Mouse (Mus musculus): ENCODE measurements around the gene Olfr1282. TPM values are rescaled to one million over a fixed set of nuclear protein-coding genes. Genes with fewer than 3 reads are reported as not detected.
"Not testable (repeated sequence)": the region's sequence is repeated elsewhere in the genome, so short reads cannot be mapped to it uniquely, and the experiment has no call there.

Olfr1282 gene
- total RNA-seq (2015) (not detected in 2 replicates), total RNA-seq (2017) (not detected in 2 replicates)

DNA sequence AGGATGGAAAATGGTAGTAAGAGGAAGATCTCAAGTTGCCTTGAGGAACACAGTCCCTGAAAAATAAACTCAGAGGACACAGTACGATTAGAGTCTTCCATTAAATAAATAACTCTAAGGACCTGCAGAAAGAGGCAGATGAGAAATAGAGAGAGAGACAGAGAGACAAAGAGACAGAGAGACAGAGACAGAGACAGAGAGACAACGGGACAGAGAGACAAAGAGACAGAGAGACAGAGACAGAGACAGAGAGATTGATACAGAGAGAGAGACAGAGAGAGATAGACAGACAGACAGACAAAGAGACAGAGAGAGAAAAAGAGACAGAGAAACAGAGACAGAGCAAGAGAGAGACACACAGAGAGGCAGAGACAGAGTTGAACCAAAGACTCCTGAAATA, at the start of gene Olfr1282:
Gene Olfr1282, minus strand, starts transcription at position 101 of the 400 bp plus-strand sequence.
- no peak for ATAC-seq (ENCODE audit: poor library complexity, severe bottlenecking)

DNA sequence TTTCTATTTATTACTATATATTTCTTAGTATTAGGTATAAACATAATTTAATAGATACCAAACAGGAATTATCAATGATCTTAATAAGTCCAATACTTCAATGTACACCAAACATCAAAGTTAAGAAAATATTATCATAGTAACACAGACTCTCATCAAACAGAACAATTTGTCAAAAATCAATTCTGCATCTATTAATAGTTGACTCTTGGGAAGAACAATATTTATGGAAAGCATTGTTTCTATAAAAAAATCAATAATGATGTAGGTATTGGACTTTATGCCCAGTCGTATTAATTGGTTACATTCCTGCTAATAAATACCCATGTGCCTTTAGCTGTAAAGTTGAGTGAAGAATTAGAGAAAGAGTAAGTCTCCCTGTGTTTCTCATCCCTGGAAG, 39.3 kb upstream of the Olfr1282 start, which contains the start of gene Olfr1284:
Gene Olfr1284, plus strand, starts transcription at position 301 of the 400 bp plus-strand sequence.
- no peak for ATAC-seq (ENCODE audit: poor library complexity, severe bottlenecking)

DNA sequence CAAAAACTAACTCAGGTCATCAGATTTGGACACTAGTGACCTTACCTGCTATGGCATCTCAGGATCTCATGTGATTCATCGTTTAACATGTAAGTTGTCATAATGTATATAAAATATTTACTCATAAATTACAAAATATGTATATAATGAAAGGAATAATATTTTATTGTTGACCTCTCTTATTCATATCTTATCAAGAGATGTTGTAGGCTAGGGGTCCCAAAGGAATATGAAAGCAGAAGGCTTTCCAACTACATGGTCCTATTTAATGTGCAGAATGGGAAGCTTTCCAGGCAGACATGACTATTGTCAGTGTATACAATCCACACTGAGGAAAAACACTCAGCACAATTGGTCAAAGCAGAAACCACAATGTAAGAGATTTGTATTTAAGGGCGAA, 30.6 kb upstream of the Olfr1282 start, which contains the start of gene Olfr1283:
Gene Olfr1283, plus strand, starts transcription at position 301 of the 400 bp plus-strand sequence.
- no peak for ATAC-seq (ENCODE audit: poor library complexity, severe bottlenecking)

DNA sequence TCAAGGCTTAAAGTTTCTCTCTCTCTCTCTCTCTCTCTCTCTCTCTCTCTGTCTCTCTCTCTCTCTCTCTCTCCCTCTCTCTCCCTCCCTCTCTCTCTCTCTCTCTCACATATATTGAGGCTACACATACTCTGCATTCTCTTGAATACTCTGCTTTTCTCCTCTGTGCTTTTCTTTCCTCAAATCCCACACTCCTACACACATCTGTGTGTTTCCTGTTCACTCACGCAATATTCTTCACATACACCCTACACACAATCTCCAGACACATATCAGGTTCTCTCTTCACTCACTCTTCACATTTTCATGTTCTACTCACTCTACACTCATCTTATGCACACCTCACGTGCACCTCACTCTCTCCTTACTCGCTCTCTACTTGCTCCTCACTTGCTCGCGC, 2.2 kb downstream of the Olfr1282 start:
- ATAC-seq (ENCODE audit: poor library complexity, severe bottlenecking): not testable (repeated sequence)

DNA sequence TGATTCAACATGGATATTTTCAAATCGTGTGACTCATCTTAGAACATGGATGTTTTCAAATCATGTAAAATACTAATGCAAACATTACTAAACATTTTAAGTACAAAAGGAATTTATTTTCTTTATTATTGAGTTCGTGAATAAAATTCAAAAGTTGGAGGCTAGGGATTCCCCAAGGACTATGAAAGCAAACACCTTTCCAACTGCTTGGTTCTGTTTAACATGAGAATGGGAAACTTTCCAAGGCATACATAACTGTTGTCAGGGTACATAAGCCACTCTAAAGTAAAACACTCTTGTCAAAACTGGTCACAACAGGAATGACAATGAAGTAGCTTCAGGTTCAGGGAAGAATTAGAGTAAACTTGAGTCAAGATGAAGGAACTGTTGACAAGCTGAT, 9.7 kb downstream of the Olfr1282 start, which contains the start of gene Olfr1281:
Gene Olfr1281, plus strand, starts transcription at position 301 of the 400 bp plus-strand sequence.
- ATAC-seq (ENCODE audit: poor library complexity, severe bottlenecking): no peak

DNA sequence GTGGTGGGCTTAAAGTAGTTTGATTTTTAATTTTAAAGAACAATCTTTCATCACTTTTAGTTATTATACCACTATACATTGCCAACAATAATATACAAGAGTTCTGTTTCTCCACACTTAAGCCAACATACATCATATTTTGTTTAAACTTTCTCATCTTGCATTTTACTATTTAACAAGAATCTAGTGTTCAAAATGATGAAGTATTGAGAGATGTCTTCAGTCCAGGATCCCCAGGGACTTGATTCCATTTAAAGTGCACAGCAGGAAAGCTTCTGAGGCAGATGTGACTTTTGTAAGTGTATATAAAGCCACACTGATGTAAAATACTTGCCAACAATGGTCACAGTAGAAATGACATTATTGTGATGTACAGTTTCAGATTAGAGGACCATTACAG, 22.2 kb downstream of the Olfr1282 start, which contains the start of gene Olfr1280:
Gene Olfr1280, plus strand, starts transcription at position 301 of the 400 bp plus-strand sequence.
- no peak for ATAC-seq (ENCODE audit: poor library complexity, severe bottlenecking)

DNA sequence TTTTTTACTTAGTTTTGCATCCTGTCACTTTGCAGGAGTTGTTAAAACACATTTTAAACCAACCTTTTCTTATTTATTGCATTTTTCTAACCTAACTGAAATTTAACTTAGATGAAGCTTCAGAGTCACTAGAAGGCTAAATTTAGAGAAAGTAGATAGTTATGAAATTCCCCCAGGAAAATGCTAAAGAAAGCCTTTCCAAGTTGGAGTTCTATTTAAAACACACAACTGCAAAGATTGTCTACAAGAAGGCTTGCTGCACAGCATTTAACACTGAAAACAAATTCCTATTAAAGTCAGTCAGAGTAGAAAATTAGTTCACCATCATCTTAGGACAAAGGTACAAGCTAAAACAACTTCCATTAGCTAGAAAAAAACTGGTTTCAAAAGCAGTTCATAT, 35.5 kb downstream of the Olfr1282 start, which contains the start of gene Olfr1279:
Gene Olfr1279, plus strand, starts transcription at position 262 of the 400 bp plus-strand sequence.
- no peak for ATAC-seq (ENCODE audit: poor library complexity, severe bottlenecking)

DNA sequence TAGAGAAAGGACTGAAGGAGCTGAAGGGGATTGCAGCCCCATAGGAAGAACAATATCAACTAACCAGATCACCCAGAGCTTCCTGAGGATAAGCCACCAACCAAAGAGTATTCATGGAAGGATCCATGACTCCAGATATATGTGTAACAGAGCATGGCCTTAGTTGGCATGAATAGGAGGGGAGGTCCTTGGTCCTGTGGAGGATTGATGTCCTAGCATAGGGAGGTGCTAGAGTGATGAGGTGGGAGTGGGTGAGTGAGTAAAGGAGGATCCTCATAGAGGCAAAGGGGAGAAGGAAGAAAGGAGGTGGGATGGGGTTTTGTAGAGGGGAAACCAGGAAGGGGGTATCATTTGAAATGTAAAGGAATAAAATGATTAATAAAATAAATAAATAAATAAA, 37.3 kb downstream of the Olfr1282 start:
- ATAC-seq (ENCODE audit: poor library complexity, severe bottlenecking): no peak

DNA sequence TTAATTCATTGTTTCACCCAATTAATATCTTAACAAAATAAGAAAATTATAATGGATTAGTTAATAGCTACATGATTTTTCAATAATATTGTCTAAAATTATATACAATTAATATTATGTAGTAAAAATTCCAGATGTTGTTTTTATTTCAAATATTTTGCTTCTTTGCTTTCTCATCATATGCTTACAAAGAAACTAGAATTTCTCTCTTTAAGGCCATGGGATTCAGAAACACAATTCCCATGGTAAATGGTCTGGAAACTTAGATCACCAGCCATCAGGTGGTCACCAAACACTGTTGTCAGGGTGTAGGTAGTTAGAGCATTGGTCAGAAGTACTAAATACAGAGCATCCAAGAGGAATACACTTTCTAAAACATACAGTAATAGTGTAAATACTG, 46.0 kb downstream of the Olfr1282 start, which contains the start of gene Olfr1278:
Gene Olfr1278, plus strand, starts transcription at position 301 of the 400 bp plus-strand sequence.
- ATAC-seq (ENCODE audit: poor library complexity, severe bottlenecking): no peak

Other genes starting within 250 kb of the Olfr1282 start
- not detected in 2 replicates for gene Gm13941, start 230.1 kb downstream of the Olfr1282 start, total RNA-seq (2015)
- not detected in 2 replicates for gene Gm13941, start 230.1 kb downstream of the Olfr1282 start, total RNA-seq (2017)
- not detected in 2 replicates for gene Gm15130, start 183.1 kb downstream of the Olfr1282 start, total RNA-seq (2015)
- not detected in 2 replicates for gene Gm15130, start 183.1 kb downstream of the Olfr1282 start, total RNA-seq (2017)
- not detected in 2 replicates for gene 4930430A15Rik, start 106.5 kb downstream of the Olfr1282 start, total RNA-seq (2015)
- not detected in 2 replicates for gene 4930430A15Rik, start 106.5 kb downstream of the Olfr1282 start, total RNA-seq (2017)
- gene Olfr1275, start 100.8 kb downstream of the Olfr1282 start, total RNA-seq (2015): not detected in 2 replicates
- not detected in 2 replicates for gene Olfr1275, start 100.8 kb downstream of the Olfr1282 start, total RNA-seq (2017)
- not detected in 2 replicates for gene Olfr1276, start 81.6 kb downstream of the Olfr1282 start, total RNA-seq (2015)
- not detected in 2 replicates for gene Olfr1276, start 81.6 kb downstream of the Olfr1282 start, total RNA-seq (2017)
- not detected in 2 replicates for gene Olfr1277, start 62.0 kb downstream of the Olfr1282 start, total RNA-seq (2015)
- gene Olfr1277, start 62.0 kb downstream of the Olfr1282 start, total RNA-seq (2017): not detected in 2 replicates
- not detected in 2 replicates for gene Olfr1278, start 45.9 kb downstream of the Olfr1282 start, total RNA-seq (2015)
- not detected in 2 replicates for gene Olfr1278, start 45.9 kb downstream of the Olfr1282 start, total RNA-seq (2017)
- not detected in 2 replicates for gene Olfr1279, start 35.4 kb downstream of the Olfr1282 start, total RNA-seq (2015)
- gene Olfr1279, start 35.4 kb downstream of the Olfr1282 start, total RNA-seq (2017): not detected in 2 replicates
- gene Olfr1280, start 22.1 kb downstream of the Olfr1282 start, total RNA-seq (2015): not detected in 2 replicates
- not detected in 2 replicates for gene Olfr1280, start 22.1 kb downstream of the Olfr1282 start, total RNA-seq (2017)
- not detected in 2 replicates for gene Olfr1281, start 9.6 kb downstream of the Olfr1282 start, total RNA-seq (2015)
- not detected in 2 replicates for gene Olfr1281, start 9.6 kb downstream of the Olfr1282 start, total RNA-seq (2017)
- not detected in 2 replicates for gene Olfr1283, start 30.7 kb upstream of the Olfr1282 start, total RNA-seq (2015)
- gene Olfr1283, start 30.7 kb upstream of the Olfr1282 start, total RNA-seq (2017): not detected in 2 replicates
- not detected in 2 replicates for gene Olfr1284, start 39.4 kb upstream of the Olfr1282 start, total RNA-seq (2015)
- gene Olfr1284, start 39.4 kb upstream of the Olfr1282 start, total RNA-seq (2017): not detected in 2 replicates
- not detected in 2 replicates for gene Olfr1286, start 87.0 kb upstream of the Olfr1282 start, total RNA-seq (2015)
- 0.18 TPM in 1 of 2 replicates, not detected in the other for gene Olfr1286, start 87.0 kb upstream of the Olfr1282 start, total RNA-seq (2017)
- gene Olfr1287, start 113.1 kb upstream of the Olfr1282 start, total RNA-seq (2015): not detected in 2 replicates
- not detected in 2 replicates for gene Olfr1287, start 113.1 kb upstream of the Olfr1282 start, total RNA-seq (2017)
- not detected in 2 replicates for gene Olfr1288, start 138.0 kb upstream of the Olfr1282 start, total RNA-seq (2015)
- not detected in 2 replicates for gene Olfr1288, start 138.0 kb upstream of the Olfr1282 start, total RNA-seq (2017)
- gene Olfr1289, start 144.7 kb upstream of the Olfr1282 start, total RNA-seq (2015): not detected in 2 replicates
- gene Olfr1289, start 144.7 kb upstream of the Olfr1282 start, total RNA-seq (2017): not detected in 2 replicates
- not detected in 2 replicates for gene Olfr1290, start 157.8 kb upstream of the Olfr1282 start, total RNA-seq (2015)
- gene Olfr1290, start 157.8 kb upstream of the Olfr1282 start, total RNA-seq (2017): not detected in 2 replicates
- gene Olfr1291-ps1, start 161.1 kb upstream of the Olfr1282 start, total RNA-seq (2015): not detected in 2 replicates
- gene Olfr1291-ps1, start 161.1 kb upstream of the Olfr1282 start, total RNA-seq (2017): not detected in 2 replicates
- gene Olfr1293-ps, start 189.1 kb upstream of the Olfr1282 start, total RNA-seq (2015): not detected in 2 replicates
- gene Olfr1293-ps, start 189.1 kb upstream of the Olfr1282 start, total RNA-seq (2017): not detected in 2 replicates
- gene Olfr1294, start 204.2 kb upstream of the Olfr1282 start, total RNA-seq (2015): not detected in 2 replicates
- not detected in 2 replicates for gene Olfr1294, start 204.2 kb upstream of the Olfr1282 start, total RNA-seq (2017)
- not detected in 2 replicates for gene Olfr1295, start 233.6 kb upstream of the Olfr1282 start, total RNA-seq (2015)
- not detected in 2 replicates for gene Olfr1295, start 233.6 kb upstream of the Olfr1282 start, total RNA-seq (2017)

All from megakaryocyte, adult 5-6 weeks (primary cell).